Mouse (Mus musculus) MEL (cell line): ENCODE data around the gene Fem1b.

Source experiments
- CTCF ChIP-seq, 3 experiments: IDR thresholded peaks in 2 of 3; conservative IDR thresholded peaks in 1 of 3; 2 replicates each; pipeline ENCODE4 v1.5.1; 2011 to 2012; ENCODE audit warnings: low read length in 3 of 3, low read depth in 2 of 3, mild to moderate bottlenecking in 2 of 3, improper control_type of control experiment in 1 of 3, inconsistent platforms in 1 of 3, mixed read lengths in 1 of 3, moderate library complexity in 1 of 3; ENCODE audit not compliant: control insufficient read depth in 1 of 3, insufficient read depth in 1 of 3, poor library complexity in 1 of 3, severe bottlenecking in 1 of 3
- HCFC1 ChIP-seq: IDR thresholded peaks from 2 replicates; pipeline ENCODE4 v1.6.1; 2012; ENCODE audit warnings: low read depth, mild to moderate bottlenecking, inconsistent platforms, low read length, improper control_type of control experiment, moderate library complexity
- MXI1 ChIP-seq: IDR thresholded peaks from 2 replicates; pipeline ENCODE4 v1.6.1; 2011; ENCODE audit warnings: mild to moderate bottlenecking, low read depth, low read length, improper control_type of control experiment
- MYC ChIP-seq: IDR thresholded peaks from 2 replicates; pipeline ENCODE4 v1.6.1; 2011; ENCODE audit warnings: low read depth, mild to moderate bottlenecking, low read length, improper control_type of control experiment, moderate library complexity
- POLR2A ChIP-seq, 2 experiments: IDR thresholded peaks; 2 replicates each; pipeline ENCODE4 v1.6.1; 2011 to 2012; ENCODE audit warnings: low read length in 2 of 2, mild to moderate bottlenecking in 2 of 2, control low read depth in 1 of 2, improper control_type of control experiment in 1 of 2, low read depth in 1 of 2, moderate library complexity in 1 of 2; ENCODE audit not compliant: control insufficient read depth in 1 of 2, insufficient read depth in 1 of 2, poor library complexity in 1 of 2
- POLR2AphosphoS5 ChIP-seq: IDR thresholded peaks from 2 replicates; pipeline ENCODE4 v1.6.1; 2012; ENCODE audit warnings: low read depth, borderline replicate concordance, mild to moderate bottlenecking, inconsistent platforms, low read length, moderate library complexity, mixed read lengths
- TAL1 ChIP-seq: IDR thresholded peaks from 2 replicates; pipeline ENCODE4 v1.6.1; 2012; ENCODE audit warnings: mild to moderate bottlenecking, inconsistent platforms, low read length, moderate library complexity, mixed read lengths
- TCF12 ChIP-seq: IDR thresholded peaks from 2 replicates; pipeline ENCODE4 v1.6.1; 2014; ENCODE audit warnings: low read depth, mild to moderate bottlenecking, inconsistent platforms, low read length, improper control_type of control experiment, moderate library complexity

DNA sequence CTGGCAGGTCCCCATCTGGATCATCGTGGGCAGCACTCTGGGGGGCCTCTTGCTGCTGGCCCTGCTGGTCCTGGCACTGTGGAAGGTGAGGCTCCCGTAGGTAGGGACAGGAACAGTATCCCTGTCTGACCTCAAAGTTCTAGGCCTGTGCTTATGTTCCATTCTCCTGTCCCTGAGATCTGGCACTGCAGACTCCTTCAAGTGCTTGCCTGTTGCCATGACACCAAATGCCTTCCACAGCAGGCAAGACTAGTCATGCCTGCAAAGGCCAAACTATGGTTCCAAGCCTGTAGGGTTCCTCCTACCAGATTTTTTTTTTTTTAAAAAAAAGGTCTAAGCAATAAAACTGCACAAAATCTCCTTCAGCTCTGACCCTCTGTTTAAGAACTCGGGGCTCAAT lies 29.8 kb downstream of the Fem1b start:
- TF ChIP-seq POLR2A (IDR thresholded peaks at IDR 0.05; ENCODE audit: control insufficient read depth in 1 of 2, insufficient read depth in 1 of 2, low read depth in 1 of 2, low read length in 2 of 2, poor library complexity in 1 of 2) (no peak), HCFC1 (no peak), TCF12 (no peak), CTCF (IDR thresholded peaks at IDR 0.05 in 2 of 3, conservative IDR thresholded peaks at IDR 0.05 in 1 of 3; ENCODE audit: control insufficient read depth in 1 of 3, insufficient read depth in 1 of 3, low read depth in 2 of 3, low read length in 3 of 3, poor library complexity in 1 of 3, severe bottlenecking in 1 of 3) (no peak), MYC (no peak), TAL1 (no peak), MXI1 (no peak), POLR2AphosphoS5 (no peak)
